Mouse (Mus musculus) megakaryocyte, embryonic 14.5 days (primary cell): ENCODE data around the gene Pin1.

Experiments used
- FLI1 ChIP-seq: IDR thresholded peaks from 2 replicates; pipeline ENCODE4 v1.6.1; 2012; ENCODE audit warnings: low read length, inconsistent platforms, mixed read lengths
- GATA1 ChIP-seq: IDR thresholded peaks from 3 replicates; pipeline ENCODE4 v1.6.1; 2012; ENCODE audit warnings: mixed read lengths, low read length, inconsistent platforms, borderline replicate concordance

GRCm38 (mm10) chr9:20664982-20665637 is 13.2 kb downstream of the Pin1 start:
- TF ChIP-seq GATA1 (no peak), FLI1 (no peak)
